Mouse (Mus musculus) embryo, embryonic 11 days (tissue): ENCODE measurements at regions not wholly inside any gene's neighbourhood (a gene's known extent, or its start where the extent isn't known, plus 50 kb on each side); places are given as distances from the start of the nearest gene placed in this dataset.
A peak's percentile ranks its signal among the peaks of the same experiment; 100 is the strongest.

Experiments used
- DNase-seq: peaks from one replicate; pipeline ENCODE4 v3.0.0-alpha.2; 2015

- DNase-seq, result no peak
These were observed 379.3 kb downstream of the Gm10295 start for GRCm38 (mm10) chr7:70972023-70972400.

- DNase-seq, result peak; percentile 82
These were observed 379.8 kb downstream of the Gm10295 start for GRCm38 (mm10) chr7:70971323-70972022.

- no peak for DNase-seq
These were observed 398.8 kb downstream of the Gm10295 start for GRCm38 (mm10) chr7:70952318-70952959.

- DNase-seq, result no peak
These were observed 403.0 kb downstream of the Gm10295 start for GRCm38 (mm10) chr7:70948281-70948680.

DNA sequence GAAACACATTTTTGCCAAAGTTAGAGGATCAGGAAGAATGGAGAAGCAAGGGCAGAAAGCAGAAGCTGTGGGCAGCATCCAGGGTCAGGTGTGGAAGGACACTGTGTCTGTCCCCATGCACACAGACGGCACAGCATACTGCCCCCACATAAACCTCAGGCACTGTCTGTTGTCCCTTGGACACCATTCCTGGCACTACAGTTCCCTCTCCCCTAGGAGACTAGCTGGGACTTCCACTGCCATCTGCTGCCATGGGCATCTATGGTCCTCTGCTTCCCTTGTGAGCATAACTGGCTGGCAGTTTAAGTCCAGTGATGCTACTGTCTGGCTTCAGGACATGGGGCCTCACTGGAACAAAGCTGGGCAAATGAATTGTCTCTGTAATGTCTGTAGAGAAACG is 405.0 kb downstream of the Gm10295 start:
- DNase-seq, result no peak

DNA sequence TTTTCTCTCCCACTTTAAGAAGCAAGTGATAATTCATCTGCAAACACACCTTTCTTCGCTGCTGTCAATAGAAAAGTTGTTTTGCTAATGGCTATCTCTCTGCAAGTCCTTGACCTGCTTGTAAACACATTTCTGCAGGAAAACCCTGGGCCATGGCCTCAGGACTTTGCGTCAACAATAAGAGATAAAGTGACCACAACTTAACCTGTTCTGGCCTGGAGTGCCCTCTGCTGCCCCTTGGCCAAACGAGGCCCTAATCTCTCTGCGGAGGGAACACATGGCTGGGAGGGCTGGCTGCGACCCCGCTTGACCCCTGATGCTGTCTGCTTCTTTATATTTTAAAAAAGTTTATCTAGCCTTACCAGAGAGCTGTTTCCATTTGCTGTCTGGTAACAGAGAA is 420.4 kb downstream of the Gm10295 start:
- peak; percentile 55 for DNase-seq

DNA sequence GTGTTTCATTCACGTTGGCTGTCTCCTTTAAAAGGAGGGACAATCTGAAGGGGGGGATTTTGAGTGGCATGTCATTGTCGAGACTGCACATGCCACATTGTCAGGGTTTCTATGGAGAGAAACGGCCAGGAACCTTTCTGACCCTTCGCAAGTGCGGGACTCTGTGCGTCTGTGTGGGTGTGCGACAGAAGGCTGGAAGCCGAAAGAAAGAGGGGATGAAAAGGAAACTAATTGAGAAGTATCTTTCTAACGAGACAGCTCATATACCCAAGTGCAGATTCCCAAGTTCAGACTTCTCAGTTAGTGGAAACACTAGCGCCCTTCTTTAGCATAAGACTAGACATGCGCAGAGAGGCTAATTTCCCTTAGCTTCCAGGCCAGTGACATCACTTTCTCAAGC is 421.4 kb downstream of the Gm10295 start:
- peak; percentile 75 for DNase-seq

- DNase-seq, result peak; percentile 26
These were observed 423.3 kb downstream of the Gm10295 start for GRCm38 (mm10) chr7:70928001-70928400.

DNA sequence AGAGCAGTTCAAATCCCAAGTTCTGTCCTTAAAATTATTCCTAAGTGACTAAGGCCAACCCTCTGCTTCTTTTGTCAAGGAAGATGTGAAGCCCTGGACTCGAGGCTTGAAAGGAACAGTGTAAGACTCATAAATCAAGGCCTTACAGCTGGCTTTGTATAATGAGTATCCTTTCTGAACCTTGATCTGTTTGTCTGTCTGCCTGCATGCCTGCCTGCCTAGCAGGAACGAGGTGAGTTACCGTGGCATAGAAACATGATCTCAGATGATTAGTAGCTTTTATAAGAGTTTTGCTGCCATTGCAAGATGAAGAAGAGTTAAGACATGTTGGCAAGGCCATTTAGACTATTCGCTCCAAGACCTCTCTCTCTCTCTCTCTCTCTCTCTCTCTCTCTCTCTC is 434.3 kb downstream of the Gm10295 start:
- no peak for DNase-seq

DNA sequence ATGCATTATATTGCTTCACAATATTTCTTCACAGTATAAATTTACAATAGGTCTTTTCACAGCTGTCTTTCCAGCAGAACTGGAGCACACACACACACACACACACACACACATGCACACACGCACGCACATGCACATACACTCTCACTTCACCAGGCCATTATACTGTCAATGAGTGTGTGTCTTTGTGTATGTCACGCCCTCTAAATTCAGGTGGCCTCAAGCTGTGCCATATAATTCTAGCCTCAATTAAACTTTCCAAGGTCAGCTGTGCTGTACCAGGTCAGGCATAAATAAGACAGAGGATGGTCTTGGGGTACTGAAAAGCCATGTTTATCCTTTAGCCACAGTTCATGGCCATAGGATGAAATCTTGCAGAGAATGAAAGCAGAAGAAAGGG is 442.4 kb downstream of the Gm10295 start:
- DNase-seq, result peak; percentile 29

- no peak for DNase-seq
These were observed 459.6 kb downstream of the Gm10295 start for GRCm38 (mm10) chr7:70891700-70892099.

DNA sequence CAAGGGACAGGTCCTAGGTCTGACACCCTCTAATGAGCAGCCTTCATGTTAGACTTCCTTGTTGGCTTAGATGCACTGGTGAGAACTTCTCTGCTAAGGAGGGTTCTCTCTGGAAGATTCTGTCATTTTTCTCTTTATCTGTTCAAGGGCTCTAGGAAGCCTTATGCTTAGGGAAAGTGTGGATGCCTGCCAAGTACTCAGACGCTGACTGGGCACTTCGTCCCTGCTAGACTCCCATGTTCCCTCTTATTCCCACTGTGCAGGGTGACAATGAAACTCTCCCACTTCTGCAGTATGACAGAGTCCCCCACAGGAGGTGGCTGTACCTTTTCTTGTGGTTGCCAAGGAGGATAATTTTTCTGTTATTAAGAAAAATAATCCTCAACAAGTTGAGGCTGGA is 470.8 kb downstream of the Gm10295 start:
- no peak for DNase-seq

- no peak for DNase-seq
These were observed 476.9 kb downstream of the Gm10295 start for GRCm38 (mm10) chr7:70874393-70874792.

DNA sequence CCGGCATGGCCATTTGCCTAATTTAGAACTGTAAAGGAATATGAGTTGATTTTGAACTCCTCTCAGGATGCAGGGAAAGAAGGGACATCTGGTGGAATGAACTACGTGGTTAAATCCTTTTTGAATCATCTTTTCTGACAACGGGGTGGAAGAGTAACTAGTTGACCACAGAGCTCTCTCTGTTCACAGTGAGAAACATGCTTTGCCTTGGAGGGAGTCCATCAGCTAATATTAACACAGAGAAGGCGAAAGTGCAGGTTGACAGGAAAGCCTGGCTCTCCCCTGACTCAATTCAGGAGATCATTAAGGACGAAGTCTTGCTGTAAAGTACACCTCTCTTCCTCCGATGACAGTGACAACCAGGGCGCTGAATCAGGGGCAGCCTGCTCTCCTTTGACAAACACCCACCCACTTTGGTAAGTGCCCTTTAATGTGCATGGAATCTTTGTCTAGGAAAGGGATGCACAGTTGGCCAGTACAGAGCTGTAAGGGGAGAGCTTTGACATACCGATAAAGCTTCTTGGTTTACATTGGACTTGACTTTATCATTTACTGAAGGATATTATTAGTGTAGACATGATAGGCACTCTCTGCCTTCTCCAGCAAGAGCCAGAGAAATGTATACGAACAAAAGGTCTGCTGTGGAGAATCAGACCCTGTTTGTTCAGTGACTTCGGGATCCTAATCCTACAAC is 480.3 kb downstream of the Gm10295 start:
- DNase-seq, result no peak

DNA sequence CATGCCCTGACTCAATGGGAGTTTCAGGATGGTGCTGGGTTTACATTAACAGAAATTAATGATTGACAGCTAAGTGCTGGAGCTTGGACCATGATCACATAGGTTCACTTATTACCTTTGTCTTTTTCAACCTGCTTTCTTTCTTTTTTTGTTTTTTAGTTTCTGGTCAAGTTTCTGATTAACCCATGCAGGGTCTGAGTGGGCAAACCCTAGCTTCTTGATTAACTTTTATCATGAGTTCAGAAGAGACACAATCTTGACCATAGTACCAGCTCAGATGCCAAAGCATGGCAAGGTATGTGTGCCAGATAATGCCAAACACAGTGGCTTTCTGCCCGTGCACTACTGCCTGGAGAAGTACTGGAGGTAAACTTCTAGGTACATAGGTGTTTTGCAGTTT is 482.2 kb downstream of the Gm10295 start:
- DNase-seq, result no peak

DNA sequence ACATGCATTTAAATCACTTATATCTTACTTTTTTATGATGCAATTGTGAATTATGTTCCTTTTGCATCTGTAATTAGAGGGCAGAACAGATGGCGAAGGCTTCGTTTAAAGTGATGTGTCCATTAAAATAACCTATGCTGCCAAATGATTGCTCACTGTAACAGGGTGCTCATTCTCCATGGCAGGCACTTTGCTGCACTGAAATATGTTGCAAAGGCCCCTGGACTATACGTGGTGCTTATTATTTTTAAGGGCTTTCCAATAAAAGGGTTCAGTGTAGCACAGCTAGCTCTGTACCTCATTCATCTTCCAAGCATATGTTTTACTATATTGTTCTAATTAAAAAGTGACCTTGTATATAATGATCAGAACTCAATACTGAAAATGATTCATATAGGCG is 491.3 kb downstream of the Gm10295 start:
- no peak for DNase-seq

- DNase-seq, result no peak
These were observed 484.2 kb upstream of the Nr2f2 start for GRCm38 (mm10) chr7:70850726-70851125.

DNA sequence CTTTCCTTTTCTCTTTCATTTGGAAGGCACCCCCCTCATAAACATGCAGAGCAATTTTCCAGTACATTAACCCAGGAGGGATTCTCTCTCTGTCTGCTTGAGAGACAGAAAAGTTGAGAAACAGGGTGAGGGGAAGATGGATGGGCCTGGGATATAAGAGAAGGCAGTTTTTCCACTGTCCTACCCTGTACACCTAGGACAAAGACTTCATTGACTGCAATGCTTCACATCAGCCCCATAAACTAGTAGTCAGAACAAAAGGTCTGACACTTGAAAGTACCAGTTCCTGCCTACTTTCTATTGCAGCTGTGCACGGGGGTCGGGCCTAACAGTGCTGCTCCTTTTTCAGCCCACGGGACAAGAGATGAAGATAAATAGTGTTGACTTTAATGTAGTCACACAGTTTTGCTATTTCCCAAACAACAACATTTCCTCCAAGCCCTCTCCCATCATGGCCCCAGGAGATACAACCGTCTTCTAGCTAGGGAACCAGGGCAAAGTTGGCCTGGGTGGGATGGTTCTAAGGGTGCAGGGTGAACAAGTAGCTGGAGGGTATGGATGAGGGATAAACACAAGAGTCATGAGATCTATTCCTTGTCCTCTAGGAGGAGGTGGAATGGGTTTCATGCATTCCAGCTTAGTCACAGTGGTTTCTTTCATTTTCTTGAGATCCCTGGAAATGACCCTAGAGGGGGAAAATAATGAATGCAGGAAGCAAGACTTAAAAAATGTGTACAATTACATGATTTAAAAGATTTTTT is 481.7 kb upstream of the Nr2f2 start:
- DNase-seq, result peak; percentile 61

DNA sequence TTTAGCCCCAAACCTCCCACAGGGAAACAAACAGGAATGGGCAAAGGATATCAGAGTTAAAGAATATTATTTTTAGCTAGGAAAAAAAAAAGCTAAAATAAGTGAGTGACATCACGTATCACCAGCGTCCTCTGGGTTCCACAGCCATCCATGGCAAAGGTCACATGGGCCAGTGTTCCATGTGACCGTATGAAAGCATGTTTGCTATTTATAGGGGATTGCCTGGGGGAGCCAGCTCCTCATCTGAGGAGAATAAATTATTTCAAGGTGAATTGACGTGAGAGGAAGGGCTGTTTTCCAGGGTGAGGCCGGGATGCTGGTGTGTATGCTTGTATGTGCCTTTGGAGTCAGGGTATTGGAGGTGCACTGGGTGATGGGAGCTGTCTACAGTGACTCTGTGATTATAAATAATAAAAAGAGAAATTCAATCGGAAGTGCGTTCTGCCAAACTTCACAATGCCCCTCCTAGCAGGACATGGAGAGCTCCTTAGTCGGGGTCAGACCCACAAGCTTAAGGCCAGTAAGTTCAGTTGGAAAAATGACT is 481.0 kb upstream of the Nr2f2 start:
- DNase-seq, result peak; percentile 42

DNA sequence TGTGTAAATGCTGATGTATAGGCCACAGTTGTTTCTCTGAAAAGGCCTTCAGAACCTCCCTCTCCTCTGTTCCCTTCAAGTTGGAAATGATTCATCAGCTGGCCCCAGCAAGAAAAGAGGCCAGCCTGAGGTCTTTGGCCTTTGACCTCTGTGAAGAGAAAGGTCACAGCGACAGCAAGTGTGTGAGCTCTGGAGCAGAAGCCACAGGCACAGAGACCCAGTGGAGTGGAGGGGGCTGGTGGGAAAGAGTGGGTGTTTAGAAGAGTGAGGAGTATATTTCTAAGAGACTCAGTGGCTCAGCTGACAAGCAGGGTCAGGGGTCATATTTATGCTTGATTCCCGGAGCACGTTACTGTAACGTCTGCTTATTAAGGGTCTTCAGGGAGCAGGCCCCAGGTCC is 479.5 kb upstream of the Nr2f2 start:
- DNase-seq, result peak; percentile 75

DNA sequence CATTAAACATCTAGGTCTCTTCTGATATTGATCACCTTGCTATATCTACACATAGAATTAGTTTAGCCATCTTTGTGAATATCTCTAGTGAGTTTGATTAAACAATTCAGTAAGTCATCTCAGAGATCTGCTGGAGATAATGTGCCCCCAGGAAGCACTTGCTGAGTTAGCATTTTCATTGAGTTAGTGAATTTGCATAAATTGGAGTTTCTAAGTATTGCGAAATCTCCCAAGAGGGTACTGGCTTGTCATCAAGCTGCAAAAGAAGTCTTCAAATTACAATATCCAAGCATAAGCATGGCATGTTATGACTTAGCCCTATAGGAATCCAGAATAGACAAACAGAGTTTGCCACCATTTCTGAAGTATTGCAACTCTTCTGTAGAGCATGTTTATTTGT is 473.6 kb upstream of the Nr2f2 start:
- DNase-seq, result no peak

- no peak for DNase-seq
These were observed 472.7 kb upstream of the Nr2f2 start for GRCm38 (mm10) chr7:70839190-70839589.

- no peak for DNase-seq
These were observed 468.4 kb upstream of the Nr2f2 start for GRCm38 (mm10) chr7:70834787-70835461.
